Mouse (Mus musculus) stomach, postnatal 0 days (tissue): Measurements from ENCODE around the gene Mansc4. TPM values are rescaled to one million over a fixed set of nuclear protein-coding genes. Genes with fewer than 3 reads are reported as not detected.

Source experiments
- ATAC-seq: fragments of 200-750 bp; cut with Nextera tagmentation; 2 replicates; pipeline ENCODE4 v1.8.0; 2017; ENCODE audit not compliant: low FRiP score, low TSS enrichment
- DNase-seq: peaks from one replicate; pipeline ENCODE4 v3.0.0-alpha.2; 2016; ENCODE audit warnings: low spot score
- H3K27ac ChIP-seq: fragments of 300-500 bp; sonication (generic); replicated peaks from 2 replicates; pipeline ENCODE4 v1.5.1; 2014; ENCODE audit warnings: mild to moderate bottlenecking, control low read depth
- H3K27me3 ChIP-seq: fragments of 300-500 bp; sonication (generic); 2 replicates; pipeline ENCODE4 v1.6.1; 2014; ENCODE audit warnings: low read length; ENCODE audit not compliant: control insufficient read depth, insufficient read depth
- H3K36me3 ChIP-seq: fragments of 300-500 bp; sonication (generic); 2 replicates; pipeline ENCODE4 v1.6.1; 2014; ENCODE audit warnings: low read length, mixed read lengths; ENCODE audit not compliant: control insufficient read depth, insufficient read depth
- H3K4me1 ChIP-seq: fragments of 300-500 bp; sonication (generic); replicated peaks from 2 replicates; pipeline ENCODE4 v1.6.1; 2014; ENCODE audit warnings: antibody characterized with exemption; ENCODE audit not compliant: control insufficient read depth, insufficient read depth
- H3K4me2 ChIP-seq: fragments of 300-500 bp; sonication (generic); replicated peaks from 2 replicates; pipeline ENCODE4 v1.6.1; 2014; ENCODE audit warnings: low read depth, mild to moderate bottlenecking, control low read depth, moderate library complexity
- H3K4me3 ChIP-seq: fragments of 300-500 bp; sonication (generic); 2 replicates; pipeline ENCODE4 v1.5.1; 2014; ENCODE audit warnings: low read depth, low read length, control low read depth
- H3K9ac ChIP-seq: fragments of 300-500 bp; sonication (generic); 2 replicates; pipeline ENCODE4 v1.6.1; 2014; ENCODE audit warnings: mild to moderate bottlenecking, low read length, control low read depth, mixed read lengths
- H3K9me3 ChIP-seq: fragments of 300-500 bp; sonication (generic); 2 replicates; pipeline ENCODE4 v1.6.1; 2016; ENCODE audit warnings: low read length; ENCODE audit not compliant: control insufficient read depth
- CTCF ChIP-seq: IDR thresholded peaks from 2 replicates; pipeline ENCODE4 v1.5.1; 2016; ENCODE audit warnings: antibody characterized with exemption, low read depth, mild to moderate bottlenecking, moderate library complexity
- EP300 ChIP-seq: optimal IDR thresholded peaks from 2 replicates; pipeline ENCODE3; 2016; ENCODE audit warnings: antibody characterized with exemption
- WGBS: fragments of 180-500 bp; shearing (Covaris S2); extraction: QIAGEN DNeasy Blood & Tissue Kit; methylation state at CpG from one replicate; pipeline ENCODE4 v1.1.7; 2014; 5-methylcytosine and 5-hydroxymethylcytosine counted together
- polyA plus RNA-seq: library from polyadenylated mRNA; unstranded; fragments of >200 nt; fragmentation: Nextera tagmentation; extraction: Ambion mirVana; gene quantifications from 2 replicates; pipeline ENCODE4 v1.2.1, GENCODE M21; 2015

Gene Mansc4
- polyA plus RNA-seq, 1 experiment from 2014 or later, result 2.4 TPM

- DNase-seq (no peak), ATAC-seq (no peak)
- WGBS, result 79% methylated on average over 2 of the region's 2 CpGs
- H3K9ac ChIP-seq, result no peak overlapping the region
- H3K4me3 ChIP-seq, result no peak overlapping the region
- H3K36me3 ChIP-seq, result peaks cover 20% of the 10 kb centered on the region; the same call in 1 of the 2 replicates
- H3K27ac ChIP-seq, result no peak overlapping the region
- no peaks in the 10 kb centered on the region for H3K4me1 ChIP-seq
- TF ChIP-seq CTCF (no peak), EP300 (no peak)
- no peaks in the 10 kb centered on the region for H3K9me3 ChIP-seq
- no peaks in the 10 kb centered on the region for H3K27me3 ChIP-seq
- H3K4me2 ChIP-seq, result no peak overlapping the region
These were observed 58.4 kb downstream of the Mansc4 start for GRCm38 (mm10) chr6:147028396-147028795.

Other genes with a start within 250 kb of the Mansc4 start
- gene Smco2, start 236.9 kb downstream of the Mansc4 start, polyA plus RNA-seq, result not detected in 2 replicates
- gene Ppfibp1, start 198.5 kb downstream of the Mansc4 start, polyA plus RNA-seq, result 26.1 and 29.8 TPM in 2 replicates
- gene 1700034J05Rik, start 132.6 kb downstream of the Mansc4 start, polyA plus RNA-seq, result 0.11 TPM in 1 of 2 replicates, not detected in the other
- 173 and 196 TPM in 2 replicates for gene Rep15, start 54.4 kb downstream of the Mansc4 start, polyA plus RNA-seq
- gene Mrps35, start 44.3 kb downstream of the Mansc4 start, polyA plus RNA-seq, result 101 and 107 TPM in 2 replicates
- gene Klhl42, start 4.3 kb upstream of the Mansc4 start, polyA plus RNA-seq, result 4.0 and 4.5 TPM in 2 replicates
- 4.1 and 5.7 TPM in 2 replicates for gene Pthlh, start 177.2 kb upstream of the Mansc4 start, polyA plus RNA-seq